Mouse (Mus musculus) ES-E14 (cell line): ENCODE measurements around the gene Peli3.

Experiments
- CHD2 ChIP-seq: IDR thresholded peaks from 2 replicates; pipeline ENCODE4 v1.6.1; 2014; ENCODE audit warnings: mild to moderate bottlenecking, low read depth, low read length, inconsistent platforms
- HCFC1 ChIP-seq: IDR thresholded peaks from 2 replicates; pipeline ENCODE4 v1.6.1; 2012; ENCODE audit warnings: low read length, inconsistent platforms, borderline replicate concordance; ENCODE audit not compliant: insufficient read depth
- MAFK ChIP-seq: IDR thresholded peaks from 2 replicates; pipeline ENCODE4 v1.6.1; 2014; ENCODE audit warnings: mild to moderate bottlenecking, low read depth, low read length, inconsistent platforms; ENCODE audit not compliant: insufficient read depth
- ZNF384 ChIP-seq: IDR thresholded peaks from 2 replicates; pipeline ENCODE4 v1.6.1; 2012; ENCODE audit warnings: low read depth, low read length, inconsistent platforms

- TF ChIP-seq HCFC1 (peak; percentile 54; the same call in 1 of the 2 replicates), CHD2 (peak; percentile 76; the same call in 1 of the 2 replicates), MAFK (no peak), ZNF384 (0 out of 2 replicates have a peak, but pooled peaks have one; percentile 6)
These were observed 14.9 kb downstream of the Peli3 start, which contains the start of gene Dpp3 for GRCm38 (mm10) chr19:4927904-4928531.
